Mouse (Mus musculus): ENCODE results near the gene Eloa.

Eloa gene

GRCm38 (mm10) chr4:136030968-136031909 is 9.7 kb upstream of the Eloa start:
- DNase-seq (ENCODE audit: low spot score in 2 of 2): peak in 1 of 2 experiments; percentile 34

- DNase-seq (ENCODE audit: low spot score in 2 of 2): no peak
Observed at GRCm38 (mm10) chr4:136028689-136029088, 7.1 kb upstream of the Eloa start.

- peak; percentile 47 to 55 for DNase-seq (ENCODE audit: low spot score in 2 of 2)
Observed at GRCm38 (mm10) chr4:136028132-136028564, 6.6 kb upstream of the Eloa start.

GRCm38 (mm10) chr4:136027416-136028131 is 6.0 kb upstream of the Eloa start:
- DNase-seq (ENCODE audit: low spot score in 2 of 2): peak in 1 of 2 experiments; percentile 24

GRCm38 (mm10) chr4:136025350-136025749 is 3.8 kb upstream of the Eloa start:
- DNase-seq (ENCODE audit: low spot score in 2 of 2): no peak

GRCm38 (mm10) chr4:136022924-136023323 is 1.4 kb upstream of the Eloa start:
- DNase-seq (ENCODE audit: low spot score in 2 of 2): peak in 1 of 2 experiments; percentile 52

GRCm38 (mm10) chr4:136020743-136021548 is 617 bp downstream of the Eloa start:
- DNase-seq (ENCODE audit: low spot score in 2 of 2): peak; percentile 52 to 60

- no peak for DNase-seq (ENCODE audit: low spot score in 2 of 2)
Observed at GRCm38 (mm10) chr4:136016059-136016602, 5.4 kb downstream of the Eloa start.

GRCm38 (mm10) chr4:136010586-136010985 is 11.0 kb downstream of the Eloa start:
- DNase-seq (ENCODE audit: low spot score in 2 of 2): no peak

- no peak for DNase-seq (ENCODE audit: low spot score in 2 of 2)
Observed at GRCm38 (mm10) chr4:136008782-136009447, 12.6 kb downstream of the Eloa start.

- DNase-seq (ENCODE audit: low spot score in 2 of 2): no peak
Observed at GRCm38 (mm10) chr4:136006821-136007220, 14.7 kb downstream of the Eloa start.

GRCm38 (mm10) chr4:136004921-136005320 is 16.6 kb downstream of the Eloa start:
- DNase-seq (ENCODE audit: low spot score in 2 of 2): no peak

GRCm38 (mm10) chr4:136004107-136004675 is 17.4 kb downstream of the Eloa start:
- no peak for DNase-seq (ENCODE audit: low spot score in 2 of 2)

GRCm38 (mm10) chr4:135995118-135995517 is 26.4 kb downstream of the Eloa start:
- no peak for DNase-seq (ENCODE audit: low spot score in 2 of 2)

GRCm38 (mm10) chr4:135993941-135994340 is 27.6 kb downstream of the Eloa start:
- no peak for DNase-seq (ENCODE audit: low spot score in 2 of 2)

GRCm38 (mm10) chr4:135987714-135988113 is 33.8 kb downstream of the Eloa start:
- DNase-seq (ENCODE audit: low spot score in 2 of 2): no peak

GRCm38 (mm10) chr4:135986943-135987710 is 34.4 kb downstream of the Eloa start, which contains the start of gene Pithd1:
TSS of gene Pithd1 (minus strand) at chr4:135987264.
- DNase-seq (ENCODE audit: low spot score in 2 of 2): peak; percentile 94 to 95

GRCm38 (mm10) chr4:135986301-135986942 is 35.1 kb downstream of the Eloa start:
- peak in 1 of 2 experiments; percentile 53 for DNase-seq (ENCODE audit: low spot score in 2 of 2)

- DNase-seq (ENCODE audit: low spot score in 2 of 2): no peak
Observed at GRCm38 (mm10) chr4:135985769-135986168, 35.8 kb downstream of the Eloa start.

All from spleen, postnatal 10 days (tissue).